Mouse (Mus musculus): ENCODE measurements at regions not wholly inside any gene's neighbourhood (a gene's known extent, or its start where the extent isn't known, plus 50 kb on each side); places are given as distances from the start of the nearest gene placed in this dataset.

GRCm38 (mm10) chr1:177607565-177607964 is 122.0 kb upstream of the 1700016C15Rik start:
- WGBS (ENCODE audit: insufficient replicate concordance), result 57% methylated on average over 2 of the region's 2 CpGs
- no peaks in the 10 kb centered on the region for H3K9me3 ChIP-seq (replicated peaks)
- H3K36me3 ChIP-seq, result no peaks in the 10 kb centered on the region
- ATAC-seq, result no peak
- H3K4me1 ChIP-seq, result peaks cover 5% of the 10 kb centered on the region; the same call in 1 of the 2 replicates
- no peak overlapping the region for H3K27ac ChIP-seq
- H3K4me3 ChIP-seq, result no peak overlapping the region
- no peak overlapping the region for H3K4me2 ChIP-seq
- no peaks in the 10 kb centered on the region for H3K27me3 ChIP-seq (replicated peaks)
- H3K9ac ChIP-seq, result no peak overlapping the region

- no peak for ATAC-seq
Measured at GRCm38 (mm10) chr1:177608551-177609020, 121.0 kb upstream of the 1700016C15Rik start.

GRCm38 (mm10) chr1:177609226-177609625 is 120.4 kb upstream of the 1700016C15Rik start:
- no peaks in the 10 kb centered on the region for H3K27me3 ChIP-seq (replicated peaks)
- whole genome bisulfite sequencing (ENCODE audit: insufficient replicate concordance), result 87% methylated on average over 2 of the region's 2 CpGs
- no peaks in the 10 kb centered on the region for H3K36me3 ChIP-seq
- no peak overlapping the region for H3K4me3 ChIP-seq
- H3K4me1 ChIP-seq, result peaks cover 5% of the 10 kb centered on the region; the same call in 1 of the 2 replicates
- H3K27ac ChIP-seq, result no peak overlapping the region
- H3K4me2 ChIP-seq, result no peak overlapping the region
- no peak for ATAC-seq
- no peaks in the 10 kb centered on the region for H3K9me3 ChIP-seq (replicated peaks)
- H3K9ac ChIP-seq, result no peak overlapping the region

More at GRCm38 (mm10) chr1:177608551-177609020, 121.0 kb upstream of the 1700016C15Rik start:
- H3K27ac ChIP-seq, result no peak overlapping the region
- no peak overlapping the region for H3K9ac ChIP-seq
- no peak overlapping the region for H3K4me3 ChIP-seq
- H3K4me2 ChIP-seq, result no peak overlapping the region
- no peaks in the 10 kb centered on the region for H3K36me3 ChIP-seq
- H3K4me1 ChIP-seq, result peaks cover 5% of the 10 kb centered on the region; the same call in 1 of the 2 replicates
- 79% methylated on average over 18 of the region's 18 CpGs for WGBS (ENCODE audit: insufficient replicate concordance)
- H3K9me3 ChIP-seq (replicated peaks), result no peaks in the 10 kb centered on the region
- H3K27me3 ChIP-seq (replicated peaks), result no peaks in the 10 kb centered on the region

- H3K9me3 ChIP-seq (replicated peaks), result no peaks in the 10 kb centered on the region
- no peak overlapping the region for H3K27ac ChIP-seq
- no peaks in the 10 kb centered on the region for H3K27me3 ChIP-seq (replicated peaks)
- H3K36me3 ChIP-seq, result no peaks in the 10 kb centered on the region
- no peak for ATAC-seq
- H3K4me2 ChIP-seq, result no peak overlapping the region
- H3K4me1 ChIP-seq, result peaks cover 5% of the 10 kb centered on the region; the same call in 1 of the 2 replicates
- no peak overlapping the region for H3K4me3 ChIP-seq
- 64% methylated on average over 5 of the region's 5 CpGs for WGBS (ENCODE audit: insufficient replicate concordance)
- no peak overlapping the region for H3K9ac ChIP-seq
Measured at GRCm38 (mm10) chr1:177609683-177610082, 119.9 kb upstream of the 1700016C15Rik start.

GRCm38 (mm10) chr1:177610156-177610555 is 119.5 kb upstream of the 1700016C15Rik start:
- ATAC-seq, result no peak
- no peaks in the 10 kb centered on the region for H3K9me3 ChIP-seq (replicated peaks)
- no peak overlapping the region for H3K4me3 ChIP-seq
- no peak overlapping the region for H3K4me2 ChIP-seq
- no peak overlapping the region for H3K27ac ChIP-seq
- no peaks in the 10 kb centered on the region for H3K36me3 ChIP-seq
- no peak overlapping the region for H3K9ac ChIP-seq
- 65% methylated on average over 2 of the region's 2 CpGs for WGBS (ENCODE audit: insufficient replicate concordance)
- H3K4me1 ChIP-seq, result peaks cover 5% of the 10 kb centered on the region; the same call in 1 of the 2 replicates
- H3K27me3 ChIP-seq (replicated peaks), result no peaks in the 10 kb centered on the region

- no peak for ATAC-seq
- H3K27ac ChIP-seq, result no peak overlapping the region
- H3K27me3 ChIP-seq (replicated peaks), result no peaks in the 10 kb centered on the region
- no peak overlapping the region for H3K4me2 ChIP-seq
- 58% methylated on average over 7 of the region's 7 CpGs for WGBS (ENCODE audit: insufficient replicate concordance)
- H3K4me3 ChIP-seq, result no peak overlapping the region
- H3K9me3 ChIP-seq (replicated peaks), result no peaks in the 10 kb centered on the region
- no peaks in the 10 kb centered on the region for H3K36me3 ChIP-seq
- no peak overlapping the region for H3K9ac ChIP-seq
- H3K4me1 ChIP-seq, result peaks cover 21% of the 10 kb centered on the region
Measured at GRCm38 (mm10) chr1:177612546-177612945, 117.1 kb upstream of the 1700016C15Rik start.

- H3K27ac ChIP-seq, result no peak overlapping the region
- peaks cover 21% of the 10 kb centered on the region for H3K4me1 ChIP-seq
- no peaks in the 10 kb centered on the region for H3K36me3 ChIP-seq
- no peak overlapping the region for H3K4me3 ChIP-seq
- no peak overlapping the region for H3K4me2 ChIP-seq
- no peaks in the 10 kb centered on the region for H3K27me3 ChIP-seq (replicated peaks)
- H3K9me3 ChIP-seq (replicated peaks), result no peaks in the 10 kb centered on the region
- no peak overlapping the region for H3K9ac ChIP-seq
- ATAC-seq, result no peak
- WGBS (ENCODE audit: insufficient replicate concordance), result 79% methylated on average over 9 of the region's 9 CpGs
Measured at GRCm38 (mm10) chr1:177615609-177616008, 114.0 kb upstream of the 1700016C15Rik start.

GRCm38 (mm10) chr1:177616335-177617239 is 113.0 kb upstream of the 1700016C15Rik start:
- H3K9me3 ChIP-seq (replicated peaks), result no peaks in the 10 kb centered on the region
- peak overlapping the region; percentile 67 for H3K27ac ChIP-seq
- H3K4me1 ChIP-seq, result peaks cover 21% of the 10 kb centered on the region
- H3K9ac ChIP-seq, result no peak overlapping the region
- H3K36me3 ChIP-seq, result no peaks in the 10 kb centered on the region
- ATAC-seq, result peak; percentile 79
- H3K4me2 ChIP-seq, result peak overlapping the region; percentile 24
- H3K27me3 ChIP-seq (replicated peaks), result no peaks in the 10 kb centered on the region
- no peak overlapping the region for H3K4me3 ChIP-seq
- WGBS (ENCODE audit: insufficient replicate concordance), result 43% methylated on average over 24 of the region's 24 CpGs

- no peaks in the 10 kb centered on the region for H3K27me3 ChIP-seq (replicated peaks)
- H3K9ac ChIP-seq, result no peak overlapping the region
- no peak overlapping the region for H3K4me3 ChIP-seq
- peaks cover 18% of the 10 kb centered on the region for H3K4me1 ChIP-seq
- WGBS (ENCODE audit: insufficient replicate concordance), result 74% methylated on average over 15 of the region's 15 CpGs
- no peak overlapping the region for H3K4me2 ChIP-seq
- H3K27ac ChIP-seq, result no peak overlapping the region
- H3K9me3 ChIP-seq (replicated peaks), result no peaks in the 10 kb centered on the region
- ATAC-seq, result no peak
- no peaks in the 10 kb centered on the region for H3K36me3 ChIP-seq
Measured at GRCm38 (mm10) chr1:177620501-177621099, 109.0 kb upstream of the 1700016C15Rik start.

GRCm38 (mm10) chr1:177621854-177622590 is 107.6 kb upstream of the 1700016C15Rik start:
- H3K4me2 ChIP-seq, result no peak overlapping the region
- H3K36me3 ChIP-seq, result no peaks in the 10 kb centered on the region
- H3K9me3 ChIP-seq (replicated peaks), result no peaks in the 10 kb centered on the region
- H3K27me3 ChIP-seq (replicated peaks), result no peaks in the 10 kb centered on the region
- whole genome bisulfite sequencing (ENCODE audit: insufficient replicate concordance), result 81% methylated on average over 17 of the region's 17 CpGs
- 0 out of 2 replicates have a peak, but pooled peaks cover 4% of the 10 kb centered on the region for H3K4me1 ChIP-seq
- no peak overlapping the region for H3K4me3 ChIP-seq
- no peak for ATAC-seq
- no peak overlapping the region for H3K27ac ChIP-seq
- H3K9ac ChIP-seq, result no peak overlapping the region

GRCm38 (mm10) chr1:177623304-177623726 is 106.3 kb upstream of the 1700016C15Rik start:
- Histone ChIP-seq H3K9ac (no peak overlapping the region), H3K36me3 (no peaks in the 10 kb centered on the region), H3K27ac (no peak overlapping the region), H3K9me3 (replicated peaks) (no peaks in the 10 kb centered on the region), H3K27me3 (replicated peaks) (peaks cover 3% of the 10 kb centered on the region; the same call in 1 of the 2 replicates), H3K4me2 (no peak overlapping the region), H3K4me3 (no peak overlapping the region), H3K4me1 (0 out of 2 replicates have a peak, but pooled peaks cover 4% of the 10 kb centered on the region)
- ATAC-seq, result peak; percentile 41; the same call in 1 of the 2 replicates
- 35% methylated on average over 6 of the region's 6 CpGs for WGBS (ENCODE audit: insufficient replicate concordance)
